ENCODE assay signal across 32 mouse cellular contexts in genomic region chr14:74019421-74019820, GRCm38 (mm10).
"Had no signal": no experiment of that assay in that cellular context is flagged by ENCODE, and none has a peak within 500 bp of the region (broad histone marks: within the 10 kb centered on the region; RNA-seq: fewer than 3 reads in every experiment).

No protein-coding gene starts in this region.

- H3K27me3 ChIP-seq: heart, embryonic 12.5 days; heart, embryonic 13.5 days; heart, embryonic 15.5 days; hindbrain, embryonic 12.5 days; hindbrain, embryonic 13.5 days; hindbrain, embryonic 15.5 days; kidney, embryonic 15.5 days had no signal

- H3K9ac ChIP-seq: heart, embryonic 12.5 days; heart, embryonic 13.5 days; heart, embryonic 15.5 days; hindbrain, embryonic 12.5 days; hindbrain, embryonic 13.5 days; hindbrain, embryonic 14.5 days; hindbrain, embryonic 15.5 days; kidney, embryonic 15.5 days had no signal

- H3K4me3 ChIP-seq: heart, embryonic 10.5 days; heart, embryonic 12.5 days; heart, embryonic 13.5 days; heart, embryonic 15.5 days; hindbrain, embryonic 10.5 days; hindbrain, embryonic 12.5 days; hindbrain, embryonic 13.5 days; hindbrain, embryonic 15.5 days; kidney, embryonic 15.5 days; layer of hippocampus, adult 2 months; left cerebral cortex, adult 2 months had no signal

- H3K27ac ChIP-seq: heart, embryonic 10.5 days; heart, embryonic 13.5 days; heart, embryonic 15.5 days; hindbrain, embryonic 10.5 days; hindbrain, embryonic 12.5 days; hindbrain, embryonic 13.5 days; hindbrain, embryonic 14.5 days; hindbrain, embryonic 15.5 days; hindbrain, postnatal 0 days; kidney, embryonic 15.5 days; kidney, postnatal 0 days; layer of hippocampus, adult 2 months; left cerebral cortex, adult 2 months had no signal

- ATAC-seq: hindbrain, embryonic 16.5 days; hindbrain, postnatal 0 days; inflammation-experienced regulatory T-cells, adult 6 months had no signal

- H3K36me3 ChIP-seq: heart, embryonic 10.5 days; heart, embryonic 12.5 days; heart, embryonic 13.5 days; heart, embryonic 15.5 days; hindbrain, embryonic 10.5 days; hindbrain, embryonic 12.5 days; hindbrain, embryonic 13.5 days; hindbrain, embryonic 15.5 days; kidney, embryonic 15.5 days had no signal

- H3K4me1 ChIP-seq: heart, embryonic 10.5 days; heart, embryonic 12.5 days; heart, embryonic 13.5 days; heart, embryonic 15.5 days; hindbrain, embryonic 10.5 days; hindbrain, embryonic 12.5 days; hindbrain, embryonic 13.5 days; hindbrain, embryonic 15.5 days; kidney, embryonic 15.5 days had no signal

- DNase-seq: heart, postnatal 10 days; heart, postnatal 14 days; heart, postnatal 36 days; kidney, adult 11 months; kidney, adult 18-20 months; kidney, adult 2 months; kidney, adult 8-10 months; kidney, adult 9 months; kidney, postnatal 10 days; kidney, postnatal 14 days; kidney, postnatal 25 days; kidney, postnatal 36 days; kidney, postnatal 4 days; layer of hippocampus, adult 9-11 months; layer of hippocampus, postnatal 36 days had no signal

- H3K9me3 ChIP-seq: heart, embryonic 10.5 days; heart, embryonic 12.5 days; heart, embryonic 13.5 days; heart, embryonic 15.5 days; hindbrain, embryonic 10.5 days; hindbrain, embryonic 12.5 days; hindbrain, embryonic 13.5 days; hindbrain, embryonic 15.5 days; kidney, embryonic 15.5 days had no signal

- H3K4me2 ChIP-seq: heart, embryonic 11.5 days; heart, embryonic 12.5 days; heart, embryonic 13.5 days; heart, embryonic 15.5 days; hindbrain, embryonic 12.5 days; hindbrain, embryonic 13.5 days; hindbrain, embryonic 14.5 days; hindbrain, embryonic 15.5 days; kidney, embryonic 15.5 days had no signal
